Mouse (Mus musculus) left cerebral cortex, postnatal 14 days (tissue): ENCODE measurements around the gene Spint1. TPM values are rescaled to one million over a fixed set of nuclear protein-coding genes. Genes with fewer than 3 reads are reported as not detected.
A peak's percentile ranks its signal among the peaks of the same experiment; 100 is the strongest.

ENCODE experiments used
- DNase-seq, 2 experiments: peaks; one replicate each; pipeline ENCODE4 v3.0.0; 2021 to 2022; ENCODE audit warnings: low spot score in 2 of 2, mixed read lengths in 1 of 2
- intact Hi-C: fragments of 180-260 bp; cut with DNase I; formaldehyde crosslinking; loops from one replicate; pipeline ENCODE4 v1.15.1; 2025
- total RNA-seq, 2 experiments: library from RNA; stranded (reverse); gene quantifications; 2 replicates each; pipeline ENCODE4 v1.2.3; 2021

Gene Spint1
- total RNA-seq, 2 experiments from 2014 or later, result 0.59 to 0.61 TPM

DNA sequence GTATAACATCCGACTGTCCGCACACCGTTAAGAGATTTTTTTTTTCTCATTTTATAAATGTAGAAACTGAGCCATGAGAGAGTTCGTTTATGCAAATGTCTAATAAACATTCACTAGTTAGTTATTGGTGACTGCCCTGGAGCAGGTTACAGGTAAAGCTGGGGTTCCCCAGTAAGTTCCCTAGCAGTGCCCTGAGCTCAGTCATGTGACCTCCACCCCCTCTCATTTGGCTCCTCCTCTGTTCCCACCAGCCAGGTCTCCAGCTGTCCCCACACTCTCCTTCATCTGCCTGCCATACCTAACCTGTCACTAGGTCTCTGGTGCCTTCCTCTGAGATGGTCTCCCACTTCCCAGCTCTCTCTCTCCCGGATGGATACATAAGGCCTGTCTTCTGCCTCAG lies 50.2 kb downstream of the Spint1 start:
- DNase-seq, result no peak
- intact Hi-C loops, result loop anchor here (10.0 kb wide), 1 partner anchor 243 kb away; the partner anchor contains the start of gene Knl1

DNA sequence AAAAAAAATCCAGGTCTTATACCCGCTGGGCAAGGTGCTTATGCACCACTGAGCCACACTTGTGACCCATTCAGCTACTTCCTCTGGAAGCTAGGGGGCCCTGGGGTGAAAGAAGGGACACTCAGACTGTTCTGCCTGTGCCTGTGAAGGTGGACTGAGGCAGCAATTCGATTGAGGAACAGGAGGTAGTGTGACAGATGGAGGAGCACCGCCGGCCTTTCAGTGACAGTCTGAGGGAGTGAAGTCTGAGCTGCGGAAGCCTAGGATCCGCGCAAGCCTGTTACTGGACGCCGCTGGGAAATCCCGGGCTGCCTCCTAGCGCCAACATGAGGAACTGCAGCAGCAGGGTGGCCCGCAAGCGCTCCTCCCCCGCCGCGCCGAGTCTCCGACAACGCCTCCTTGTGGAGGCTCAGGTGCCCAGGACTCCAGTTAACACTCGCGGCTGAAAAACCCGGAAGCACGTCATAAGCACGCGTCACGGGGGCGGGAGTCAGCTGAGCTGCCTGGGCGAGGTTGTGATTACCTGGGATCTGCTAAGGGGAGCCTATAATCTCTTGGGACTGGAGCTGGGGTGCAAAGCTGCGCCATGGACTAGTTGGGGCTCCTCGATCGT lies 51.2 kb downstream of the Spint1 start, which contains the start of gene Vps18:
TSS of gene Vps18 (plus strand) at position 471 of the 613 bp plus-strand sequence.
- DNase-seq, result peak; percentile 99
- intact Hi-C loops, result loop anchor here (2.0 to 10.0 kb wide), 2 partner anchors 38 to 244 kb away; partner anchors contain the start of gene Knl1

DNA sequence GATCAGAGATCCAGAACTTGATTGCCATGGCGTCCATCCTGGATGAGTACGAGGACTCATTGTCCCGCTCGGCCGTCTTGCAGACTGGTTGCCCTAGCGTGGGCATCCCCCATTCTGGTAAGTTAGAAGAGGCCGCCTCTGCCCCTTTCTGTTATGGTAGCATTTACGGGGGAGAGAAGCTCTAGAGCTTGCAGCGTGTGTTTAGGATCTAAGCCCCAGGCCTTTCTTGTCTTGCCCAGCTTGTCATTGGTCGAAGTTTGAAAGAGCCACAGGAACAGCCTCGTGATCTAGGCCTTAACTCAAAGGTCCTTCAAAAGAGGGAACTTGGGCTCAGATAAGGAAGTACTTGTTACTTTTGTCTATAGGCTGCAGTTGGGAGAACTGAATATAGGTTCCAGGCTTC lies 51.9 kb downstream of the Spint1 start:
- intact Hi-C loops, result loop anchor here (2.0 to 10.0 kb wide), 2 partner anchors 38 to 244 kb away; partner anchors contain the start of gene Knl1
- DNase-seq, result peak in 1 of 2 experiments; percentile 40

DNA sequence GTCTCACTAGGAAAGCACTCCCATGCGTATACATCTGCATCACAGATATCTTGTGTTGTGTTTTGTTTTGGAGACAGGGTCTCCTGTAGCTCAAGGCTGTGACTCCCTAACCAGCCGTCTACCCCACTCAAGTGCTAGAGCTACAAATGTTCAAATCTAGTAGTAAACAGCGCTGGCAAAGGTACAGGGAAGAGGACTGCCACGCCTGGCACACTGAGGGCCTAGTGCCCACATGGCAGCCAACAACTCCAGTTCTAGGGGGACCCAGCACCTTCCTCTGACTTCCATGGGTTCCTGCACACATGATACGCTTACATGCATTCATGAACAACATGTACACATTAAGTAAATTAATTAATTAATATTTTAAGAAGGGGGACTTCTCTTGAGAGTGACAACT lies 55.1 kb downstream of the Spint1 start:
- no peak for DNase-seq
- intact Hi-C loops, result no loop called here

DNA sequence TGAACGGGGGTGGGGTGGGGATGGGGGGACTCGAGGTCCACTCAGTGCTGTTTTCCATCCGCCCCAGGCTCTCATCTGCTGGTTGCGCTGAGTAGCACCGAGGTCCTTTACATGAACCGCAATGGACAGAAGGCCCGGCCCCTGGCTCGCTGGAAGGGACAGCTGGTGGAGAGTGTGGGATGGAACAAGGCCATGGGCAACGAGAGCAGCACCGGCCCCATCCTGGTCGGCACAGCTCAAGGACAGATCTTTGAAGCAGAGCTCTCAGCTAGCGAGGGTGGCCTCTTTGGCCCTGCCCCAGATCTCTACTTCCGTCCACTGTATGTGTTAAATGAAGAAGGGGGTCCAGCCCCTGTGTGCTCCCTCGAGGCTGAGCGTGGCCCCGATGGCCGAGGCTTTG lies 55.7 kb downstream of the Spint1 start:
- intact Hi-C loops, result no loop called here
- no peak for DNase-seq

DNA sequence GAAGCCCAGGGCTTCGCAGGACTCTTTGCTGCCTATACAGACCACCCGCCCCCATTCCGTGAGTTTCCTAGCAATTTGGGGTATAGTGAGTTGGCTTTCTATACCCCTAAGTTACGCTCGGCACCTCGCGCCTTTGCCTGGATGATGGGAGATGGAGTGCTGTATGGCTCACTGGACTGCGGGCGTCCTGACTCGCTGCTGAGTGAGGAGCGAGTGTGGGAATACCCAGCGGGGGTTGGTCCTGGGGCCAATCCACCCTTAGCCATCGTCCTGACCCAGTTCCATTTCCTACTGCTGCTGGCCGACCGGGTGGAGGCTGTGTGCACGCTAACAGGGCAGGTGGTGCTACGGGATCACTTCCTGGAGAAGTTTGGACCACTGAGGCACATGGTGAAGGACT lies 56.1 kb downstream of the Spint1 start:
- DNase-seq, result no peak
- intact Hi-C loops, result no loop called here

DNA sequence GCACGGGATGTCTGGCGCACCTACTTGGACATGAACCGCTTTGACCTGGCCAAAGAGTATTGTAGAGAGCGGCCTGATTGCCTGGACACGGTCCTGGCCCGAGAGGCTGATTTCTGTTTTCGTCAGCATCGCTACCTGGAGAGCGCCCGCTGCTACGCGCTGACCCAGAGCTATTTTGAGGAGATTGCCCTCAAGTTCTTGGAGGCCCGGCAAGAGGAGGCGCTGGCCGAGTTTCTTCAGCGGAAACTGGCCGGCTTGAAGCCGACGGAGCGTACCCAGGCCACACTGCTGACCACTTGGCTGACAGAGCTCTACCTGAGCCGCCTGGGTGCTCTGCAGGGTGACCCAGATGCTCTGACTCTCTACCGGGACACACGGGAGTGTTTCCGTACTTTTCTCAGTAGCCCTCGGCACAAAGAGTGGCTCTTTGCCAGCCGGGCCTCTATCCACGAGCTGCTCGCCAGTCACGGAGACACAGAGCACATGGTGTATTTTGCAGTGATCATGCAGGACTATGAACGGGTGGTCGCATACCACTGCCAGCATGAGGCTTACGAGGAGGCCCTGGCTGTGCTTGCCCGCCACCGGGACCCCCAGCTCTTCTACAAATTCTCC lies 56.7 kb downstream of the Spint1 start:
- intact Hi-C loops, result no loop called here
- no peak for DNase-seq

DNA sequence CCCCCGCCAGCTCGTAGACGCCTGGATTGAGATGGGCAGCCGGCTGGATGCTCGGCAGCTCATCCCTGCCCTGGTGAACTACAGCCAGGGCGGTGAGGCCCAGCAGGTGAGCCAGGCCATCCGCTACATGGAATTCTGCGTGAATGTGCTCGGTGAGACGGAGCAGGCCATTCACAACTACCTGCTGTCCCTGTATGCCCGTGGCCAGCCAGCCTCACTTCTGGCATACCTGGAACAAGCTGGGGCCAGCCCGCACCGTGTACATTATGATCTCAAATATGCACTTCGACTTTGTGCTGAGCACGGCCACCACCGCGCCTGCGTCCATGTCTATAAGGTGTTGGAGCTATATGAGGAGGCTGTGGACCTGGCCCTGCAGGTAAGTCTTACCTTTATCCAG lies 57.2 kb downstream of the Spint1 start:
- no peak for DNase-seq
- intact Hi-C loops, result no loop called here

DNA sequence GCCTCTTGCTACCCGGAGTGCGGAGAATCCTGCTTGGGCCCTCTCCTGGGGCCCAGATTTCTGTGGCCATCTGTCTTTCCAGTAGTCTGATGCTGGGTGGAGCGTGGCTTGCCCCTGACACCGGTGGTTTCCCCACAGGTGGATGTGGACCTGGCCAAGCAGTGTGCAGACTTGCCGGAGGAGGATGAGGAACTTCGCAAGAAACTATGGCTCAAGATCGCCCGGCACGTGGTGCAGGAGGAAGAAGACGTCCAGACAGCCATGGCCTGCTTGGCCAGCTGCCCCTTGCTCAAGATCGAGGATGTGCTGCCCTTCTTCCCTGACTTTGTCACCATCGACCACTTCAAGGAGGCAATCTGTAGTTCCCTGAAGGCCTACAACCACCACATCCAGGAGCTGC lies 59.6 kb downstream of the Spint1 start:
- no peak for DNase-seq
- intact Hi-C loops, result loop anchor here (5.0 kb wide), 2 partner anchors 41 to 136 kb away; no protein-coding TSS in a partner anchor

DNA sequence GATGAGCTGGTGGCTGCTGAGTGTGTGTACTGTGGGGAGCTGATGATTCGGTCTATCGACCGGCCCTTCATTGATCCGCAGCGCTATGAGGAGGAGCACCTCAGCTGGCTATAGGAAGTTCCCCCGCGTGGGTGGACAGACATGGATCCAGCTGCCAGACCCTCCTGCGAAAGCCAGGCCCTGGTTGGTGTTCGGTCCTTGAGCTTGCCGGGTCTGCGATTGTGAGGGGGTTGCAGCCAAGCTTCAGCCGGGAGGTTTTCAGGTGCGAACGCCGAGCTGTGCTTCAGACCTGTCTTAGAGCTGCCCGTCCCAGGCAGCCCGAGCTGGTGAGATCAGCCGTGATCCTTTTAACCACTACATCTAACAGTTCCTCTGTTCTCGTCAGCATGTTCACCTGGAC lies 60.3 kb downstream of the Spint1 start:
- intact Hi-C loops, result loop anchor here (5.0 kb wide), 2 partner anchors 40 to 135 kb away; no protein-coding TSS in a partner anchor
- no peak for DNase-seq

DNA sequence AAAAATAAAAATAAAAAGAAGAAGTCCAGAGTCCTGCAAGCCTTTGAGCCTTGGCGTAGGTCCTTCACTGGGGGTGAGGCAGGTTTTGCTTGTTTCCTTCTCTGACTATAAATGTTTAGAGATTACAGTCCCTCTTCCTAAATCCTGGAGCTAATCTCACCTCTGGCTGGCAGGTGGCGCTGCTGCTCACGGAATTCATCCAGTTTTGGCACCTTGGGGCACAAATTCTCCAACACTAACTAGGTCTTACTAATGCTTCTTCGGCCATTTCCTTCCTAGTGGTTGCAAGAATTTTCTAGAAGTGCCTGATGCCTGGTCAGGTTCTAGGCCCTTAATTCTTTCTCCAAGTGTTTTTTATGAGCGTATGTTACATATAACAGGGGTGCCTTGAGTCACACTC lies 61.2 kb downstream of the Spint1 start:
- intact Hi-C loops, result loop anchor here (5.0 kb wide), 2 partner anchors 39 to 134 kb away; no protein-coding TSS in a partner anchor
- peak; percentile 58 to 65 for DNase-seq

DNA sequence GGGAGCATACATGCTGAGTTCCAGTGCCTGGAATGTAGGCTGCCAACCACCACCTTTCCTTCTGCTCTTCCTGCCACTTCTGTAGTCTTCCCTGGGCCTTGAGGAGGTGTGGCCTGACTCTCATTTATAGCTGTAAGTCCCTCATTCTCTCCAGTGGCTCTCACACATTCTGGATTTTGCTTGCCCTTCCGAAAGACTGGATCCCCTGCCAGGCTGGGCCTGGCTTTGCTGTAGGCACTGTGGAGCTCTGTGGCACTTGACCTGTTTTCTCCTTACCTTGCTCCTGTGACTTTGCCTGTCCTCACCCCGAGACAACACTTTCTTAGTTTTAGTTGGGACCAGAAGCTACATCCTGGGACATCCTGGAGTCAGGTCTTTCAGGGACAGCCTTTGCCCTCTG lies 61.7 kb downstream of the Spint1 start:
- DNase-seq, result no peak
- intact Hi-C loops, result loop anchor here (5.0 kb wide), 2 partner anchors 38 to 133 kb away; no protein-coding TSS in a partner anchor

Other genes starting within 250 kb of the Spint1 start
- 10 to 100 TPM; 60.2 TPM for gene Ccdc32, start 208.0 kb upstream of the Spint1 start, total RNA-seq
- gene Rpusd2, start 202.6 kb upstream of the Spint1 start, total RNA-seq, result 1 to 10 TPM; 5.5 to 6.6 TPM
- under 1 TPM; 0.29 to 0.63 TPM for gene Knl1, start 190.2 kb upstream of the Spint1 start, total RNA-seq
- 1 to 10 TPM; 1.5 to 3.3 TPM for gene Rad51, start 124.6 kb upstream of the Spint1 start, total RNA-seq
- 10 to 100 TPM; 49.0 to 49.3 TPM for gene Rmdn3, start 80.3 kb upstream of the Spint1 start, total RNA-seq
- gene Gchfr, start 69.6 kb upstream of the Spint1 start, total RNA-seq, result not detected
- not detected for gene Gm14137, start 62.9 kb upstream of the Spint1 start, total RNA-seq
- 10 to 100 TPM; 28.8 to 36.8 TPM for gene Zfyve19, start 28.7 kb upstream of the Spint1 start, total RNA-seq
- 10 to 100 TPM; 17.4 to 18.2 TPM for gene Dnajc17, start 28.6 kb upstream of the Spint1 start, total RNA-seq
- not detected for gene Ppp1r14d, start 7.5 kb upstream of the Spint1 start, total RNA-seq
- 1 to 10 TPM; 9.5 to 9.9 TPM for gene Rhov, start 33.9 kb downstream of the Spint1 start, total RNA-seq
- gene Vps18, start 51.4 kb downstream of the Spint1 start, total RNA-seq, result 10 to 100 TPM; 40.2 to 40.5 TPM
- gene Dll4, start 88.4 kb downstream of the Spint1 start, total RNA-seq, result 1 to 10 TPM; 4.0 to 5.0 TPM
- gene Chac1, start 113.9 kb downstream of the Spint1 start, total RNA-seq, result 1 to 10 TPM; 8.9 to 9.0 TPM
- 10 to 100 TPM; 17.9 to 19.5 TPM for gene Ino80, start 240.3 kb downstream of the Spint1 start, total RNA-seq